Mouse (Mus musculus) limb, embryonic 12.5 days (tissue): ENCODE results near the gene Enkur. TPM values are rescaled to one million over a fixed set of nuclear protein-coding genes. Genes with fewer than 3 reads are reported as not detected.
A peak's percentile ranks its signal among the peaks of the same experiment; 100 is the strongest.

Experiments
- ATAC-seq: fragments of 200-750 bp; cut with Nextera tagmentation; 2 replicates; pipeline ENCODE4 v1.8.0; 2017; ENCODE audit warnings: low read depth, moderate TSS enrichment; ENCODE audit not compliant: insufficient number of reproducible peaks, insufficient read depth, low FRiP score, low TSS enrichment
- H3K27ac ChIP-seq: fragments of 300-500 bp; sonication (generic); 2 replicates; pipeline ENCODE4 v1.5.1; 2016; ENCODE audit warnings: mild to moderate bottlenecking, moderate library complexity
- H3K27me3 ChIP-seq: fragments of 300-500 bp; sonication (generic); 2 replicates; pipeline ENCODE4 v1.6.1; 2016; ENCODE audit warnings: mild to moderate bottlenecking, moderate library complexity
- H3K36me3 ChIP-seq: fragments of 300-500 bp; sonication (generic); 2 replicates; pipeline ENCODE4 v1.6.1; 2016; ENCODE audit warnings: mild to moderate bottlenecking, moderate library complexity
- H3K4me1 ChIP-seq: fragments of 300-500 bp; sonication (generic); replicated peaks from 2 replicates; pipeline ENCODE4 v1.6.1; 2016
- H3K4me2 ChIP-seq: fragments of 300-500 bp; sonication (generic); 2 replicates; pipeline ENCODE4 v1.6.1; 2016; ENCODE audit warnings: mild to moderate bottlenecking, moderate library complexity
- H3K4me3 ChIP-seq: fragments of 300-500 bp; sonication (generic); replicated peaks from 2 replicates; pipeline ENCODE4 v1.5.1; 2016; ENCODE audit warnings: mild to moderate bottlenecking
- H3K9ac ChIP-seq: fragments of 300-500 bp; sonication (generic); replicated peaks from 2 replicates; pipeline ENCODE4 v1.6.1; 2016; ENCODE audit warnings: mild to moderate bottlenecking, moderate library complexity
- H3K9me3 ChIP-seq: fragments of 300-500 bp; sonication (generic); 2 replicates; pipeline ENCODE4 v1.6.1; 2016; ENCODE audit warnings: mild to moderate bottlenecking, moderate library complexity
- WGBS: fragments of 180-500 bp; shearing (Covaris S2); methylation state at CpG from one replicate; pipeline ENCODE4 v1.1.7; 2016; 5-methylcytosine and 5-hydroxymethylcytosine counted together
- polyA plus RNA-seq: library from polyadenylated mRNA; unstranded; fragments of >200 nt; fragmentation: Nextera tagmentation; extraction: Ambion mirVana; gene quantifications from 2 replicates; pipeline ENCODE4 v1.2.1, GENCODE M21; 2016

The Enkur gene
- polyA plus RNA-seq, 1 experiment from 2014 or later = not detected

- H3K4me1 ChIP-seq = no peaks in the 10 kb centered on the region
- 55% methylated on average over 7 of the region's 7 CpGs for WGBS
- H3K27me3 ChIP-seq = 0 out of 2 replicates have a peak, but pooled peaks cover 12% of the 10 kb centered on the region
- H3K36me3 ChIP-seq = no peaks in the 10 kb centered on the region
- no peaks in the 10 kb centered on the region for H3K9me3 ChIP-seq
- no peak overlapping the region for H3K4me3 ChIP-seq
- H3K4me2 ChIP-seq = no peak overlapping the region
- no peak for ATAC-seq
- H3K9ac ChIP-seq = no peak overlapping the region
- no peak overlapping the region for H3K27ac ChIP-seq
Measured at GRCm38 (mm10) chr2:21187576-21187975, 17.6 kb downstream of the Enkur start.

DNA sequence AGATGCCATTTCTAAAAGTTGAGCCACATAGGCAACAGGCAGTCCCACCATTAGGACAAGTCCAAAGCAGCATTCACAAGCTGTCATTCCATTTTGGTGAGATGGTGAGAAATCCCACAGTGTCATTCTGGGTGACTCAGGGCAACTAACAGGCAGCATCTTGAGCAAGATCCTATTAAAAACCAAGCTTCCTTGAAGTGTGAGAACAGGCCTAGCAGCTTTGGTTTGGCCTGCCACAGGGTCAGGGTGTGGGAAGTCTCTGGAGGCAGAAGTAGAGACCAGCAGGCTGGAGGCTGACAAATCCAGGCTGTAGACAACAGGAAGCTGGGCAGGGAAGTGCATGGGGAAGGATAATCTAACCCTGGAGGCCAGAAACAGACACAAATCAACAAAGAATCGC, 22.4 kb downstream of the Enkur start:
- Histone ChIP-seq H3K4me2 (no peak overlapping the region), H3K4me3 (no peak overlapping the region), H3K9me3 (no peaks in the 10 kb centered on the region), H3K4me1 (no peaks in the 10 kb centered on the region), H3K9ac (no peak overlapping the region), H3K36me3 (no peaks in the 10 kb centered on the region), H3K27ac (no peak overlapping the region), H3K27me3 (0 out of 2 replicates have a peak, but pooled peaks cover 12% of the 10 kb centered on the region)
- no peak for ATAC-seq
- 88% methylated on average over 1 of the region's 1 CpGs for WGBS

DNA sequence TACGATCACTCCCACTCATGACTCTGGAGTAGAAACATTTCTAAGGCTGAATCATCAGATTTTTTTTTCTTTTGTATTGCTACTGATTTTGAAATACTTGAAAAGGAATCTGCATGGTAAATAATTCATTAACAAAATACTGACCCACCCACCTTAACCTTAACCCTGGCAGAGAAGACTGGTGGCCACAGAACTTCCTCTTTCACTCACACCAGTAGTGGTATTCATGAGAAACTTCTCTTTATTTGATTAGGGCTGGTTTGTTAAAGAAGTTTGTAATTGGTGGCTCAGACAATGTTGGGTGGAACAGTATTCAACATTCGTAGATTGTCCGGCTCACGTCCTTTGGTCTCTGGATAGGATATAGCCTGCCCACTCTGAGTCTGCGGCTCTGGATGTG, 26.0 kb downstream of the Enkur start:
- H3K9me3 ChIP-seq = no peaks in the 10 kb centered on the region
- H3K4me1 ChIP-seq = no peaks in the 10 kb centered on the region
- ATAC-seq = no peak
- H3K27me3 ChIP-seq = 0 out of 2 replicates have a peak, but pooled peaks cover 5% of the 10 kb centered on the region
- H3K27ac ChIP-seq = no peak overlapping the region
- no peaks in the 10 kb centered on the region for H3K36me3 ChIP-seq
- no peak overlapping the region for H3K4me2 ChIP-seq
- no peak overlapping the region for H3K4me3 ChIP-seq
- WGBS = 95% methylated on average over 5 of the region's 5 CpGs
- H3K9ac ChIP-seq = no peak overlapping the region

DNA sequence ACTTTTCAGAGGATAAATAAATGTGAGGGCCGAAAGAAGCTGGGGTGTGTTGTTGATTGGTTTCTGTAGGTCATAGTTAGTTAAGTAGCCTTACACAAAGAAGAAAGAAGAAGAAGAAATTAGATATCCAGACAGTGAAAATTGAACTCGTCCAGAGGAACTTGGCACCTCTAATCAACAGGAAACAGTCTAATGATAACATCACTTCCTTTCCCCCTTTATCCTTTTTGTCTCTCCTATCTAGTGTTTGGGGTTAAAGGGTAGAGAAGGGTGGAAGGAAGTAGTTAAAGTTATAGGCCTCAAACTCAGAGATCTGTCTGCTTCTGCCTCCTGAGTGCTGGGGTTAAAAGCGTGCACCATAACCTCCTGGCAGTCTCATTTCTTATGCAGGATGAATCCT, 32.4 kb downstream of the Enkur start:
- no peak overlapping the region for H3K4me3 ChIP-seq
- H3K4me1 ChIP-seq = no peaks in the 10 kb centered on the region
- no peaks in the 10 kb centered on the region for H3K27me3 ChIP-seq
- WGBS = 84% methylated on average over 3 of the region's 3 CpGs
- H3K27ac ChIP-seq = no peak overlapping the region
- H3K4me2 ChIP-seq = no peak overlapping the region
- no peak overlapping the region for H3K9ac ChIP-seq
- H3K9me3 ChIP-seq = no peaks in the 10 kb centered on the region
- ATAC-seq = no peak
- no peaks in the 10 kb centered on the region for H3K36me3 ChIP-seq

GRCm38 (mm10) chr2:21167916-21168315, 37.2 kb downstream of the Enkur start:
- 89% methylated on average over 1 of the region's 1 CpGs for WGBS
- Histone ChIP-seq H3K27ac (no peak overlapping the region), H3K36me3 (no peaks in the 10 kb centered on the region), H3K9me3 (no peaks in the 10 kb centered on the region), H3K4me1 (no peaks in the 10 kb centered on the region), H3K9ac (no peak overlapping the region), H3K4me3 (no peak overlapping the region), H3K27me3 (no peaks in the 10 kb centered on the region), H3K4me2 (no peak overlapping the region)
- ATAC-seq = no peak

DNA sequence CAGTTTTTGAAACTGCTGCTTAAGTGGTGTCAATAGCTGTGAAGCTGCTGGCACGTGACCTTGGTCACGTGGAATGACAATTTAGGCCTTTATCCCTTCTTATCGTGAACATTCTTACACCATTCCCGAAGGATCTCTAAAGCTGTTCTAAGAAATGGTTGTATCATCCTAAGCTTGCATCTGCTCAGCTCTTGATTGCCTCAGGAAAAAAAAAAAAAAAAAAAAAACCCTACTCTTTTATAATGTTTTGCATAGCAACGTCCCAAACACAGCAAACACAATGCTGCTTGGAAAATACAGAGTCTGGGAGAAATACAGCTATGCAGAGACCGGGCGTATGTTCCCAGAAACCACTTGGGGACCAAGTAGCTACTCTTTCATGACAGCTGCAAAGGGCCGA, 40.9 kb downstream of the Enkur start:
- Histone ChIP-seq H3K4me3 (no peak overlapping the region), H3K9ac (no peak overlapping the region), H3K9me3 (no peaks in the 10 kb centered on the region), H3K4me1 (no peaks in the 10 kb centered on the region), H3K27me3 (no peaks in the 10 kb centered on the region), H3K27ac (no peak overlapping the region), H3K36me3 (no peaks in the 10 kb centered on the region), H3K4me2 (no peak overlapping the region)
- 83% methylated on average over 8 of the region's 8 CpGs for WGBS
- no peak for ATAC-seq

DNA sequence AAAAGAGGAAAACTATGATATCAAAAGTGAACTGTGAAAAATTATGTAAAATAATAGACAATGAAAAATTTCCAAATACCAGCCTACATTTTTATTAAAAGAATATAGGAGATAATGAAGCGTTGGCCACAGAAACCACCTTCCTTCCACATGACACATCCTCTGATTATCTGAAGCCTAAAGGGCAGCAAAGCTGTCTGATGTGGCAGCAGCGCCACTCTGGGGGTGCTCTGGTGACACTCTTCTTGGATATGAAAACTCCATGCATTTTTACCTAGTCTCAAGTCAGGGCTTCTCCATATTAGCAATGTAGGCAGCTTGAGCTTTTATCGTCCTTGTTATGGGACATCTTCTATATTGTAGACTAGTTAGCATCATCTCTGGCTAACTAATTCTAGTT, 51.7 kb downstream of the Enkur start:
- no peaks in the 10 kb centered on the region for H3K36me3 ChIP-seq
- no peak overlapping the region for H3K4me2 ChIP-seq
- no peaks in the 10 kb centered on the region for H3K4me1 ChIP-seq
- no peak overlapping the region for H3K27ac ChIP-seq
- no peak overlapping the region for H3K9ac ChIP-seq
- 87% methylated on average over 3 of the region's 3 CpGs for WGBS
- H3K9me3 ChIP-seq = no peaks in the 10 kb centered on the region
- no peak overlapping the region for H3K4me3 ChIP-seq
- no peaks in the 10 kb centered on the region for H3K27me3 ChIP-seq
- ATAC-seq = no peak

DNA sequence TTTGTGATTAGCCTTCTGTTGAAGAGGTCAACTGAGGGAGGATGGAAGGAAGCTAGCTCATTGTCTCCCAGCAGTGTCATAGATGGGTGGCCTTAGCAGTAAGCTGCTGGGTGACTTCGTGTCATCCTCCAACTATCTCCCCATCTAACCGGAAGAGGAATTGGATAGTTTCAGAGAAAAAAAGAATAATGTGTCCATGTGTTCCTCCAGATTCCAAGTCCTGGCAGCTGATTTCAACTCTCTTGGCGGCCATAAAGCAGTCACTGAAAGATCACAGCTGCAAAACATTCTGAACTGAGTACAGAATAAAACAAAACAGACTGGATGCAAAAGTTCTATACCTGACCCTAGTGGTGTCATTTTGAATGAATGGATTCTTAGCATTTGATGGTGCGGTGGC, 58.0 kb downstream of the Enkur start:
- Histone ChIP-seq H3K36me3 (no peaks in the 10 kb centered on the region), H3K4me1 (no peaks in the 10 kb centered on the region; the same call in 1 of the 2 replicates), H3K4me2 (no peak overlapping the region), H3K27me3 (peaks cover 3% of the 10 kb centered on the region; the same call in 1 of the 2 replicates), H3K9me3 (no peaks in the 10 kb centered on the region), H3K27ac (no peak overlapping the region), H3K4me3 (no peak overlapping the region), H3K9ac (no peak overlapping the region)
- no peak for ATAC-seq
- WGBS = 70% methylated on average over 4 of the region's 4 CpGs

GRCm38 (mm10) chr2:21146486-21146885, 58.7 kb downstream of the Enkur start:
- H3K4me3 ChIP-seq = no peak overlapping the region
- no peaks in the 10 kb centered on the region for H3K36me3 ChIP-seq
- ATAC-seq = no peak
- no peak overlapping the region for H3K27ac ChIP-seq
- H3K9ac ChIP-seq = no peak overlapping the region
- H3K9me3 ChIP-seq = no peaks in the 10 kb centered on the region
- H3K4me1 ChIP-seq = no peaks in the 10 kb centered on the region; the same call in 1 of the 2 replicates
- H3K4me2 ChIP-seq = no peak overlapping the region
- WGBS = 88% methylated on average over 6 of the region's 6 CpGs
- H3K27me3 ChIP-seq = peaks cover 3% of the 10 kb centered on the region; the same call in 1 of the 2 replicates

DNA sequence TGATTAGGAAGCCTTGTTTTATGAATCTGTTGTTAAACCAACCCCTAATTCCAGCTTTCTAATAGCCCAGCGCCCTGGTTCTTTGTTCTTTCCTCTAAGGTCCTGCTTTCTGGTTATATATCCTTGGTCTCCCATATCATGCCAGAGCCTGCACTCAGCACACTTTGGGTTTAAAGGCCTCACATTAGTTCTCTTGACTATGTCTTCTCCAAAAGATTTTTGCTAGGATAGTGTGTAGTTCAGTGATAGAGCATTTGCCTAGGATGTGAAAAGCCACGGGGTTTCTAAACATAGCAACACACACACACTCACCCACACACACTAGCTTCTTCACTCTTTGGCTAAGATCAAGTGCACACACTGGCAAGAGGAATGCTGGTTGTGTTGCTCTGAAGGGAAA, 62.5 kb downstream of the Enkur start:
- no peak for ATAC-seq
- 26% methylated on average over 2 of the region's 2 CpGs for WGBS
- Histone ChIP-seq H3K9ac (peak overlapping the region; percentile 65; the same call in 1 of the 2 replicates), H3K9me3 (0 out of 2 replicates have a peak, but pooled peaks cover 9% of the 10 kb centered on the region), H3K4me1 (no peaks in the 10 kb centered on the region; the same call in 1 of the 2 replicates), H3K4me2 (peak overlapping the region; percentile 97), H3K27ac (no peak overlapping the region), H3K27me3 (peaks cover 3% of the 10 kb centered on the region; the same call in 1 of the 2 replicates), H3K36me3 (no peaks in the 10 kb centered on the region), H3K4me3 (peak overlapping the region; percentile 55)

- peak overlapping the region; percentile 67; the same call in 1 of the 2 replicates for H3K27ac ChIP-seq
- ATAC-seq = no peak; the same call in 1 of the 2 replicates
Measured at GRCm38 (mm10) chr2:21142204-21142580, 63.0 kb downstream of the Enkur start.

More at GRCm38 (mm10) chr2:21142204-21142580, 63.0 kb downstream of the Enkur start:
- Histone ChIP-seq H3K4me3 (peak overlapping the region; percentile 55), H3K4me2 (peak overlapping the region; percentile 97), H3K9ac (peak overlapping the region; percentile 65), H3K9me3 (0 out of 2 replicates have a peak, but pooled peaks cover 9% of the 10 kb centered on the region), H3K4me1 (no peaks in the 10 kb centered on the region; the same call in 1 of the 2 replicates), H3K27me3 (peaks cover 3% of the 10 kb centered on the region; the same call in 1 of the 2 replicates), H3K36me3 (no peaks in the 10 kb centered on the region)
- WGBS = under 1% methylated on average over 15 of the region's 15 CpGs
